Mouse (Mus musculus): Measurements from ENCODE around the gene C1qtnf1.

- TF ChIP-seq CTCF (IDR thresholded peaks at IDR 0.05; ENCODE audit: low read depth, low read length), result no peak
- TF ChIP-seq POLR2A (IDR thresholded peaks at IDR 0.05; ENCODE audit: extremely low read depth, insufficient read depth, low read length), result no peak
Observed at GRCm38 (mm10) chr11:118394538-118394937, 33.5 kb upstream of the C1qtnf1 start.

All from liver, adult 2 months (tissue).